In the genomic region with DNA sequence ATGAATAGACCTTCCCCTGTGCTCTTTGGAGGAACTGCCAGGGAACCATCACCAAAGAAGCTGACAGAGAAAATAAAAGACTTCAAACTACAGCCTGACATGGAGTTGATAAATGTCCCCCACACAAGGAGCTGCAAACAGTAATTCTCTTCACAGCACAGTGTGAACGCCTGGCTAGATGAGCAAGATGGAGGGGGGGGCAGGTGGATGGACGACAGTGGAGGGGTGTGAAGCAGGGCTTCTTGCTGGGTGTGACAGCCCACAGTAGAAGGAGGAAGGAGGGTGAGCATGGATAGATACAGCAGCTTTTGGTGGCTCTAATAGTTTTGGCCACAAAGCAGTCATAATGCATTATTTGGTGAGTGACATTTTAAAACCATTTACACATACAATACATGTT, we compare ENCODE assay signal across 17 mouse cellular contexts.
"Had no signal": no experiment of that assay in that cellular context is flagged by ENCODE, and none has a peak within 500 bp of the region (broad histone marks: within the 10 kb centered on the region; RNA-seq: fewer than 3 reads in every experiment).

No protein-coding gene starts in this region.

- H3K9ac ChIP-seq: limb, embryonic 12.5 days; limb, embryonic 15.5 days; liver, embryonic 14.5 days; lung, embryonic 15.5 days; midbrain, embryonic 12.5 days; midbrain, embryonic 15.5 days; neural tube, embryonic 13.5 days; stomach, embryonic 15.5 days had no signal

- DNase-seq: kidney, adult 2 months; kidney, postnatal 25 days; left cerebral cortex, postnatal 4 days; lung, adult 18-20 months; lung, postnatal 10 days; lung, postnatal 36 days; thymus, postnatal 25 days had no signal

- H3K27ac ChIP-seq: kidney, postnatal 0 days; limb, embryonic 12.5 days; limb, embryonic 15.5 days; liver, embryonic 14.5 days; lung, embryonic 15.5 days; midbrain, embryonic 12.5 days; midbrain, embryonic 15.5 days; neural tube, embryonic 13.5 days; stomach, embryonic 15.5 days had no signal

- ATAC-seq: intestine, postnatal 0 days; midbrain, embryonic 15.5 days had no signal

- H3K36me3 ChIP-seq: limb, embryonic 12.5 days; limb, embryonic 15.5 days; lung, embryonic 15.5 days; midbrain, embryonic 12.5 days; midbrain, embryonic 15.5 days; neural tube, embryonic 13.5 days; stomach, embryonic 15.5 days had no signal

- H3K9me3 ChIP-seq: limb, embryonic 12.5 days; limb, embryonic 15.5 days; lung, embryonic 15.5 days; midbrain, embryonic 12.5 days; midbrain, embryonic 15.5 days; neural tube, embryonic 13.5 days; stomach, embryonic 15.5 days had no signal

- H3K4me3 ChIP-seq: limb, embryonic 12.5 days; limb, embryonic 15.5 days; lung, embryonic 15.5 days; midbrain, embryonic 12.5 days; midbrain, embryonic 15.5 days; neural tube, embryonic 13.5 days; stomach, embryonic 15.5 days had no signal

- H3K4me2 ChIP-seq: limb, embryonic 12.5 days; limb, embryonic 15.5 days; lung, embryonic 15.5 days; midbrain, embryonic 12.5 days; midbrain, embryonic 15.5 days; neural tube, embryonic 13.5 days; stomach, embryonic 15.5 days had no signal

- H3K27me3 ChIP-seq: limb, embryonic 12.5 days; limb, embryonic 15.5 days; lung, embryonic 15.5 days; midbrain, embryonic 15.5 days; neural tube, embryonic 13.5 days; stomach, embryonic 15.5 days had no signal
